Mouse (Mus musculus) heart, postnatal 0 days (tissue): ENCODE measurements around the gene Tpcn1.

ENCODE experiments used
- CTCF ChIP-seq: IDR thresholded peaks from 2 replicates; pipeline ENCODE4 v1.5.1; 2016; ENCODE audit warnings: antibody characterized with exemption, control low read depth, low read depth
- EP300 ChIP-seq: IDR thresholded peaks from 2 replicates; pipeline ENCODE4 v1.6.1; 2016; ENCODE audit warnings: antibody characterized with exemption, low read depth

GRCm38 (mm10) chr5:120621846-120622197, 33.3 kb upstream of the Tpcn1 start:
- TF ChIP-seq EP300: no peak
- TF ChIP-seq CTCF: no peak
